Mouse (Mus musculus) adrenal gland, adult 2 months (tissue): Measurements from ENCODE around the gene Lrp3. TPM values are rescaled to one million over a fixed set of nuclear protein-coding genes. Genes with fewer than 3 reads are reported as not detected.
"Not testable (repeated sequence)": the region's sequence is repeated elsewhere in the genome, so short reads cannot be mapped to it uniquely, and the experiment has no call there.

Experiments
- DNase-seq: peaks from one replicate; pipeline ENCODE4 v3.0.0; 2021
- long read RNA-seq: library from polyadenylated mRNA; stranded (forward); transcript quantifications from one replicate; pipeline ENCODE4 v2.0.0, GENCODE M21; 2021
- polyA plus RNA-seq: library from polyadenylated mRNA; depleted of rRNA; stranded (reverse); fragments of >200 nt; gene quantifications from 2 replicates; pipeline ENCODE4 v1.2.3, GENCODE M21; 2012; rRNA removed
- total RNA-seq, 2 experiments: library from RNA; stranded (reverse); gene quantifications; 2 replicates each; pipeline ENCODE4 v1.2.3; 2021

Gene Lrp3
- total RNA-seq = 10 to 100 TPM; 14.9 to 22.7 TPM
- polyA plus RNA-seq = 38.8 and 42.9 TPM in 2 replicates
- long read RNA-seq, full-length matches to known transcripts = 41 of 59 reads
- long read RNA-seq, partial matches to known transcripts = 10 of 59 reads
- long read RNA-seq, other reads (novel, unspliced or antisense) = 8 of 59 reads

- peak; percentile 94 for DNase-seq
Measured at GRCm38 (mm10) chr7:35215225-35215624, at the start of gene Lrp3. Lrp3 (minus strand) TSS chr7:35215498.

- peak; percentile 61 for DNase-seq
Measured at GRCm38 (mm10) chr7:35264746-35265145, 49.4 kb upstream of the Lrp3 start.

- DNase-seq = no peak
Measured at GRCm38 (mm10) chr7:35263595-35264489, 48.5 kb upstream of the Lrp3 start.

- DNase-seq = no peak
Measured at GRCm38 (mm10) chr7:35259384-35259783, 44.1 kb upstream of the Lrp3 start.

GRCm38 (mm10) chr7:35258294-35258693 is 43.0 kb upstream of the Lrp3 start:
- DNase-seq = peak; percentile 30

- DNase-seq = peak; percentile 59
Measured at GRCm38 (mm10) chr7:35252041-35252558, 36.8 kb upstream of the Lrp3 start.

- not testable (repeated sequence) for DNase-seq
Measured at GRCm38 (mm10) chr7:35237935-35238334, 22.6 kb upstream of the Lrp3 start.

GRCm38 (mm10) chr7:35235308-35235707 is 20.0 kb upstream of the Lrp3 start:
- peak; percentile 67 for DNase-seq

GRCm38 (mm10) chr7:35234361-35235245 is 19.3 kb upstream of the Lrp3 start:
- peak; percentile 98 for DNase-seq

- DNase-seq = no peak
Measured at GRCm38 (mm10) chr7:35233861-35234260, 18.6 kb upstream of the Lrp3 start.

- DNase-seq = no peak
Measured at GRCm38 (mm10) chr7:35232796-35233455, 17.6 kb upstream of the Lrp3 start.

GRCm38 (mm10) chr7:35230333-35230732 is 15.0 kb upstream of the Lrp3 start:
- no peak for DNase-seq

- no peak for DNase-seq
Measured at GRCm38 (mm10) chr7:35220694-35221365, 5.5 kb upstream of the Lrp3 start.

- DNase-seq = no peak
Measured at GRCm38 (mm10) chr7:35215731-35216130, 433 bp upstream of the Lrp3 start.

GRCm38 (mm10) chr7:35214442-35215222 is 666 bp downstream of the Lrp3 start:
- peak; percentile 36 for DNase-seq

GRCm38 (mm10) chr7:35211791-35212190 is 3.5 kb downstream of the Lrp3 start:
- DNase-seq = no peak

- no peak for DNase-seq
Measured at GRCm38 (mm10) chr7:35199755-35200154, 15.5 kb downstream of the Lrp3 start.

- DNase-seq = peak; percentile 58
Measured at GRCm38 (mm10) chr7:35198981-35199754, 16.1 kb downstream of the Lrp3 start.

GRCm38 (mm10) chr7:35197022-35197421 is 18.3 kb downstream of the Lrp3 start:
- DNase-seq = no peak
